Mouse (Mus musculus): ENCODE data around the gene 4921524J17Rik.

The 4921524J17Rik gene

DNA sequence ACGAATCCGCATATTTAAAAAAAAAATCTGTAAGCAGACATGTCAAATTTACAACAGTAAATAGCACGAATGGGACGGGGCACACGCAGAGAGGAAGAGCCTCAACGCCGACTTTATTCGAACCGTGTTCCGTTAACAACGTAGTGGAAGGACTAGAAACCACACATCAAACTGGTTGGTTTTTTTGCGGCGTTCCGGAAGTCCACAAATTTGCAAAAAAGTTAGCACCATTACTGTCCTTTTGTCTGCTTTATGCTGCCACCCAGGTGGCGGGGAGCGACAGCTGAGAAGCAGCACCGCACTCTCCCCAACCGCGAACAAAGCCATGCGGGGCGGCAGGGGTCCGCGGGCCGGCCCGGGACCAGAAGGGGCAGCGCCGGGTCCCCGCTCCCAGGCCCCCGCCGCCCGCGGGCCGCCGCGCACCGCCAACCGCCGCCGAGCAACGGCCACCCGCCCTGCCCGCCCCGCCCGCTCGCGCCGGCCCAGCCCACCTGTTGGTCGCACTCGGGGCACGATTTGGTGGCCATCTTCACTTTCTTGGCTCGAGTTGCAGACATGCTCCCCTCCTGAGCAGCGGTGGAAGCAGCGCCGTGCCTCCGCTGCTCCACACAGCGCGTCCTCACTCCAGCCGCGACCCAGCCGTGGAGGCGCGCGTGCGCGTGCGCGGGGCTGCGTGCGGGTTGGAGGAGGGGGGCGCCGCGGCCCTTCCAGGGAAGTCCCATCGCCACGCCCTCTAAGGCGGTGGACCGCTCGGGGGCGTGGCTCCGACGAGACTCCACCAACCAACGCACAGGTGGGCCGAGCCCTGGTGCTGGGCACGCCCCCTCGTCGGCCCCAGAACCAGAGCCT is at the start of gene 4921524J17Rik:
4921524J17Rik (minus strand) TSS at position 666 of the 849 bp plus-strand sequence.
- WGBS = 1% methylated on average over 73 of the region's 85 CpGs

DNA sequence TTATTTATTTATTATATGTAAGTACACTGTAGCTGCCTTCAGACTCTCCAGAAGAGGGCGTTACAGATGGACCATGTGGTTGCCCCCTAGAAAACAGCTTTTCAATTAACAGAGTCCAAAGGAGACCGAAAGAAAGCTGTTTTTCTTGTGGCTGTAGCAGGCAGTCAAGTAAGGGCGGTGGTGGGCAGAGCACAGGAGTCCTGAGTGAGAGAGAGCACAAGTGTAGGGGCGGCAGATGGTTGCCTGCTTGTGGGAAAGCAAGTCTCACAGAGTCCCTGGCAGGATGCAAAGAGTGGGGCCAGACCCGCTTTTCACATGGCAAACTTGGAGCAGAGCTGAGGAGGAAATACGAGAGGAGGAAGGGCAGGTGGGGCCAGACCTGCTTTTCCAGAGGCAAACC is 49.8 kb upstream of the 4921524J17Rik start:
- 32% methylated on average over 6 of the region's 6 CpGs for WGBS

- 13% methylated on average over 10 of the region's 10 CpGs for WGBS
These were observed 49.3 kb upstream of the 4921524J17Rik start for GRCm38 (mm10) chr8:85481900-85482299.

DNA sequence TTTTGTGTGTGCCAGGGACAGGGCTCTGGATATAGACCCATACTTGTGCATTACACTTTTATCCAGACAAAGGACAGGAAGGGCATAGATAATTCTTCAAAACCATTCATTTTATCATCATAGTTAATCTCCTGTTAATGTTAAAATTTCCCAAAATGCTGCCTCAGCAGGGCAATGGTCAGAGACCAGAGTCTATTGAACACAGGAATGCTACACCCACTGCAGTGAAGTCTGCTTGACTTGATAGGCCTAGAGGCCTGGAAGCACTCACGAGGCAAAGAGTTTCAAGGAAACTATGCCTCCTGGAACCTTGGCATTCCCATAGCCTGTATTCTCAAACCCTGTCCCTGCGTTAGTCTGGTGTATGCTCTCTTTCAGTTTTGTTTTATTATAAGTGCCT is 47.1 kb upstream of the 4921524J17Rik start:
- WGBS = 94% methylated on average over 2 of the region's 2 CpGs

GRCm38 (mm10) chr8:85478397-85478796 is 45.8 kb upstream of the 4921524J17Rik start:
- WGBS = 80% methylated on average over 2 of the region's 2 CpGs

DNA sequence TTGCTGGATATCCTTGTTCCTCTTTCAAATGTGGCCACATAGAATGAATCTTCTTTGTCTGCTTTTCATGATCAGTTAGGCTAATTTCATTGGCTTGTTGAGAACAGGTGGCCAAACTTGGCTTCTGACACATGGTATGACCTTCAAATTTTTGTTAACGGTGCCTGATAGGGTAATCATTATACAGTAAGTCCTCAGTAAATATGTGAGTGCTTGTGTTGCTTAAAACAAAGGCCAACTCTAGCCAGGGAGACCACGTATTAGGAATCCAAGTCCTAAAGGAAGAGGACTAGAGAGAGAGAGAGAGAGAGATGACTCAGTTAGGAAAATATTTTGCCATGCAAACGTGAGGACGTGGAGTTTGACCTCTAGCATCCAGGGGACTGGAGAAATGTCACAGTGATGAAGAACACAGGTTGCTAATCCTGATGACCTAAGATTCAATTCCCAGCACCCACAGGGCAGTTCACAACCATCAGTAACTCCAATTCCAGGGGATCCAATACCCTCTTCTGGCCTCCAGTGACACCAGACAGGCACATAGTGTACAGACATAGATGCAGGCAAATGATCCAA is 44.4 kb upstream of the 4921524J17Rik start:
- 83% methylated on average over 4 of the region's 4 CpGs for WGBS

DNA sequence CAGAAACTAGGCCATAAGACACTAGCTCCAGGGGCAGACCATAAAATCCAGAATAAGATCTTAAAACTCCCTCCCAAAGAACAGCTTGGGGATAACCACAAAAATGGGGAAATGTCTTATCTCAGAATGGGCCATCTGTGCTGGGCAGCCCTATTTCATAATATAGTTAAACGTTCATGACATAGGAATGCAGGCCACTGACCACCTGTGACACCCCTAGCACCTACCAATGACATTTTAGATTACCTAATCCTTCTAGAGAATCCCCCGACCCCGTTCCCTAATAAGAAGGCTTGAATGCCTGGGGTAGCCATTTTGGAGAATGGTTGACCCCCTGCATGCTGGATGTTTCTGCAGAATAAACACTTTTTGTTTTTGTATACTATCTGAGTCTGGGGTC is 42.3 kb upstream of the 4921524J17Rik start:
- 93% methylated on average over 3 of the region's 3 CpGs for WGBS

DNA sequence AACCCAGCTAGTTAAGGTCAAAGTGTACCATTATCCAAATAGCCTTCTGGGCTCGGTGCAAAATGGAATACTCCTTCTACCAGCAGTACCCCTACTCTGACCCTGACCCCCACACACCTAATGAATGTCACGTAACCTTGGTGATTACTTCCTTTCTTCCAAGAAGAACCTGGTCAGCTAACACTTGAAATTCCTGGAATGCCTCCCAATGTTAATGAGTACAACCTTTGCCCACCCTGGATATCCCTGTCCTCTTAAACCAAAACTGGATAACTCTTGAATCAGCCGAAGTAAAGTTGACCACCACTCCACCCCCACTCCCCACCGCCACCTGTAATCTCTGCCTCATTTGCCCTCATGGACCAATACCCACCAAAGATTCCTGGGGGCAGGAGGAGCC is 40.6 kb upstream of the 4921524J17Rik start:
- WGBS = 92% methylated on average over 4 of the region's 4 CpGs

- WGBS = 88% methylated on average over 6 of the region's 6 CpGs
These were observed 40.2 kb upstream of the 4921524J17Rik start for GRCm38 (mm10) chr8:85472800-85473199.

DNA sequence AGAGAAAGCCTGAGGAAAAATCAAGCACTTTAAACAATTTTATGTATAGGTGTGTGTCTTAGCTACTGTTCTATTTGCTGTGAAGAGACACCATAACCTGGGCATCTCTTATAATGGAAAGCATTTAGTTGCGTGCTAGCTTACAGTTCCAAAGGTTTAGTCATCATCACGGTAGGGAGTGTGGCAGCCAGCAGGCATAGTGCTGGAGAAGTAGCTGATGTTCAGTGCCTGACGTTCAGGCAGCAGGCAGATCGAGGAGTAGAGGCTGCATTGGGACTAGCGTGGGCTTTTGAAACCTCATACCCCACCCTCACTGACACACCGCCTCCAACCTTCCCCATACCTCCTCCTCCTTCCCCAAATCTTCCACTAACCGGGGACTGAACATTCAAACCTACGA is 38.1 kb upstream of the 4921524J17Rik start:
- WGBS = 64% methylated on average over 8 of the region's 8 CpGs

GRCm38 (mm10) chr8:85466056-85466455 is 33.4 kb upstream of the 4921524J17Rik start:
- 96% methylated on average over 4 of the region's 4 CpGs for WGBS

DNA sequence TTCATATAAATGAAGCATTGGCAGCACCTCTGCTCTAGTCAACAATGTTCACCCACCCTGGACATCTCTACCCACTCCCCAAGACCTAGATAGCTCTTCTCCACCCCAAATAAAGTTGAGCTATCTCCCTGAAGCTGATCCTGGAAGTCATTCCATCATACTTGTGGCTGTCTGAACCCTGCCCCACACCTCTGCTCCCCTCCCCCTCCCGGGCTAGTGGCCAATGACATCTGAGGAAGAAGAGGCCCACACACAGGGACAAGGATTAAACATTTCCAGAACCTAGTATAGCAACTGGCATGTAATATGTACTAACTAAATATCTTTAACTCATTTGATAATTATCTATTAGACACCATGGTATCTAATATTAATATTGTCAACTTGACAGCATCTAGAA is 29.8 kb upstream of the 4921524J17Rik start:
- WGBS = 90% methylated on average over 1 of the region's 1 CpGs

- 94% methylated on average over 3 of the region's 3 CpGs for WGBS
These were observed 28.7 kb upstream of the 4921524J17Rik start for GRCm38 (mm10) chr8:85461377-85461776.

DNA sequence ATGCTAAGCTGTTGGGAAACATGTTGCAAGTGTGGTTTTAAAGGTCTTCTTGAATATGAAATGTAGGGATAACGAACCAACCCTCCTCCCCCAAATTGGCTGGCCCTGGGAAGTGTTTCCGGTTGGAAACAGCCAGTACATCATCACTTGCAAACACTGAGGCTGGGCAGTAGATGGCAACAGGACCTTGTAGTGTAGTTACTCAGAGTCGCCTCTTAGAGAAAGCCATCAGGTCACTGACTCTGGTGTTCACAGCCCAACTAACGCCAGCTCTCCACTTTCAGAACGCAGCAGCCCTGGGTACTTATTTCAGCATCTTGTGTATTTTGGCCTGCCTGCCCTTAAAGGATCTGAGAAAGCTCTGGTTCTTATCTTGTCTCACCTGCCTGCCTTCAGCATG is 28.2 kb upstream of the 4921524J17Rik start:
- WGBS = 29% methylated on average over 5 of the region's 5 CpGs

GRCm38 (mm10) chr8:85459582-85459981 is 26.9 kb upstream of the 4921524J17Rik start:
- WGBS = 81% methylated on average over 3 of the region's 3 CpGs

DNA sequence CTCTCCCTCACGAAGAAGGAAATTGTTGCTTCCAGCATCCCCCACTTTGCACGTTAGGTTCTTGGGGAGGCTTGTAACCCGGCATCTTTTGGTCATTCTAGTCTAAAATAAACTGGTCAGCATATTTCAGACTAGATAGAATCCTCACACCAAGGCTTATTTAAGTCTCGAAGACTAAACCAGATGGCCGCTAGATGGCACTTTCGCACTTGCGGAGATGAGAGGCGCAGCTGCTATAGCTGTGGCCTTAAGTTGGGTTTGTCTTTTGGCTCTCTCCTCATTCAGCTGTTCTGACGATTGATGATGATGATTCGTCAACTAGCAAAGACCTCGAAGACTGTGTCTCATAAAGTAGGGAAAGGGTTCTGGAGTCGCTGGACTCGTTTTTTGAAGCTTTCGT is 23.9 kb upstream of the 4921524J17Rik start:
- WGBS = 9% methylated on average over 14 of the region's 14 CpGs

GRCm38 (mm10) chr8:85454750-85455149 is 22.1 kb upstream of the 4921524J17Rik start:
- 71% methylated on average over 8 of the region's 8 CpGs for WGBS

DNA sequence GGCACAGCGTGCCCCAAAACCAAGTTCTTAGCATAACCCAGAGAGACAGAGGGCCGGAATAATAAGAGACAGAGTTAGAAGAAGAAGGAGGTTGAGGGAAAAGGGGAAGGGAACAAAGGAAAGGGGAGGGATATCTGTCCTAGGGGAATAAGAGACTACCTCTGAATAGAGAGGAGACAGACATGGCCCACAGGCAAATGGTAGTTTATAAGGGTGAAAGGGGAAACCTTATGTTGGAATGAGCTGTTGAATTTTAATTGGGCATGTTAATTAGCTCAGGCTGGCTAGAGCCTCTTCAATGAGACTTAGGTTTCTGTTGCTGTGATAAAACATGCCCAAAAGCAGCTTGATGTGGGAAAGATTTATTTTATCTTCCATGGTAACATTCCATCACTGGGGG is 20.6 kb upstream of the 4921524J17Rik start:
- 70% methylated on average over 2 of the region's 2 CpGs for WGBS

GRCm38 (mm10) chr8:85452328-85452727 is 19.7 kb upstream of the 4921524J17Rik start:
- 14% methylated on average over 14 of the region's 14 CpGs for WGBS

DNA sequence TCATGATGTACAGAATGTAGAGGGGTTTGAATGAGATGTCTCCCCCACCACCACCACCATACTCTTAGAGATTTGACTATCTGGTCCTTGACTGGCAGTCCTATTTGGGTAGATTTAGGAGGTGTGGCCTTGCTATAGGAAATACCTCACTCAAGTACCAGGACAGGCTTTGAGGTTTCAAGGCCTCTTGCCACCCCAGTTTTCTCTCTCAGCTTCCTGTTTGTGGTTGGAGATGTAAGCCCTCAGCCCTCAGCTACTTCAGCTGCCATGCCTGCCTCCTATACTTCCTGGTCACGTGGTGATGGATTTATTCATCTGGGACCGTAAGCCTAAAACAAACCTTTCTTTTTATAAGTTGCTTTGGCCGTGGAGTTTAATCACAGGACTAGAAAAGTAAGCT is 17.7 kb upstream of the 4921524J17Rik start:
- 75% methylated on average over 3 of the region's 3 CpGs for WGBS

- 92% methylated on average over 15 of the region's 15 CpGs for whole genome bisulfite sequencing
These were observed 13.5 kb upstream of the 4921524J17Rik start for GRCm38 (mm10) chr8:85445936-85446685.

- 88% methylated on average over 5 of the region's 5 CpGs for WGBS
These were observed 8.9 kb upstream of the 4921524J17Rik start for GRCm38 (mm10) chr8:85441564-85441963.

DNA sequence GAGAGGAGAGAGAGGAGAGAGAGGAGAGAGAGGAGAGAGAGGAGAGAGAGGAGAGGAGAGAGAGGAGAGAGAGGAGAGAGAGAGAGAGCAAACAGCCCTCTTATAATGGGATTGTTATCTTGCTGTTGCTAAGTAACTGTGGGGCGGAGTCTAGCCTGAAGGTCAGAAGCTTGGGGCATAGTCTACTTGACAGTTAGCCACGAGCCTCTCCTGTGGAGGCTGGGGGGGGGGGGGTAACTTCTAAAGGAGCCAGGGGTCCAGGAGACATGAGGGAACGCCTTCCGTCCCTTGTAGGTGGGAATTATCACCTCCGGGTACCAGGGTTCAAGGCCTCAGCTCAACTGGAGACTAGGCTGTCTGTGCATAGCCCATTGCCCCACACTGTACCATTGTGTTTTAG is 3.1 kb upstream of the 4921524J17Rik start:
- WGBS = 72% methylated on average over 5 of the region's 5 CpGs

Measured in cerebral cortex, adult 2 months (tissue).